Mouse (Mus musculus) CD8-positive naive resting alpha-beta T cell, adult 2 months (primary cell): ENCODE results near the gene Slc37a1.

ENCODE experiments used
- DNase-seq, 2 experiments: peaks; one replicate each; pipeline ENCODE4 v3.0.0; 2022; ENCODE audit warnings: low read depth in 2 of 2, low spot score in 2 of 2

Gene Slc37a1

GRCm38 (mm10) chr17:31290859-31291258, 4.3 kb downstream of the Slc37a1 start:
- no peak for DNase-seq

- peak; percentile 54 to 77 for DNase-seq
Observed at GRCm38 (mm10) chr17:31294363-31295214, 8.0 kb downstream of the Slc37a1 start.

GRCm38 (mm10) chr17:31295215-31295891, 8.8 kb downstream of the Slc37a1 start:
- peak; percentile 73 to 83 for DNase-seq

- DNase-seq: peak; percentile 72 to 77
Observed at GRCm38 (mm10) chr17:31295892-31296781, 9.5 kb downstream of the Slc37a1 start.

GRCm38 (mm10) chr17:31297521-31297939, 10.9 kb downstream of the Slc37a1 start:
- DNase-seq: no peak

- no peak for DNase-seq
Observed at GRCm38 (mm10) chr17:31298419-31299209, 12.0 kb downstream of the Slc37a1 start.

GRCm38 (mm10) chr17:31299981-31300380, 13.4 kb downstream of the Slc37a1 start:
- no peak for DNase-seq

- DNase-seq: no peak
Observed at GRCm38 (mm10) chr17:31300736-31301135, 14.1 kb downstream of the Slc37a1 start.

- no peak for DNase-seq
Observed at GRCm38 (mm10) chr17:31303401-31303800, 16.8 kb downstream of the Slc37a1 start.

- no peak for DNase-seq
Observed at GRCm38 (mm10) chr17:31304895-31305775, 18.5 kb downstream of the Slc37a1 start.

GRCm38 (mm10) chr17:31305776-31306120, 19.2 kb downstream of the Slc37a1 start:
- no peak for DNase-seq

GRCm38 (mm10) chr17:31307756-31308155, 21.2 kb downstream of the Slc37a1 start:
- no peak for DNase-seq

GRCm38 (mm10) chr17:31308291-31308816, 21.8 kb downstream of the Slc37a1 start:
- DNase-seq: no peak

GRCm38 (mm10) chr17:31309281-31309793, 22.7 kb downstream of the Slc37a1 start:
- no peak for DNase-seq

GRCm38 (mm10) chr17:31311047-31311446, 24.5 kb downstream of the Slc37a1 start:
- no peak for DNase-seq

GRCm38 (mm10) chr17:31312648-31313047, 26.1 kb downstream of the Slc37a1 start:
- no peak for DNase-seq

GRCm38 (mm10) chr17:31315046-31315792, 28.6 kb downstream of the Slc37a1 start:
- DNase-seq: no peak

- no peak for DNase-seq
Observed at GRCm38 (mm10) chr17:31315993-31316392, 29.4 kb downstream of the Slc37a1 start.
